Mouse (Mus musculus): ENCODE measurements around the gene Gnb2.
A peak's percentile ranks its signal among the peaks of the same experiment; 100 is the strongest.

The Gnb2 gene

GRCm38 (mm10) chr5:137519691-137520550, 13.4 kb downstream of the Gnb2 start:
- no peak for DNase-seq (ENCODE audit: low spot score)

- DNase-seq (ENCODE audit: low spot score) = peak; percentile 53
Observed at GRCm38 (mm10) chr5:137518436-137518835, 14.9 kb downstream of the Gnb2 start, which contains the start of gene Gigyf1. Gene Gigyf1 (plus strand): TSS chr5:137518548.

GRCm38 (mm10) chr5:137514811-137515210, 18.5 kb downstream of the Gnb2 start:
- no peak for DNase-seq (ENCODE audit: low spot score)

- DNase-seq (ENCODE audit: low spot score) = no peak
Observed at GRCm38 (mm10) chr5:137513951-137514721, 19.2 kb downstream of the Gnb2 start.

GRCm38 (mm10) chr5:137512847-137513794, 20.2 kb downstream of the Gnb2 start:
- DNase-seq (ENCODE audit: low spot score) = peak; percentile 79

- DNase-seq (ENCODE audit: low spot score) = no peak
Observed at GRCm38 (mm10) chr5:137511706-137512105, 21.6 kb downstream of the Gnb2 start.

GRCm38 (mm10) chr5:137510573-137511390, 22.5 kb downstream of the Gnb2 start:
- DNase-seq (ENCODE audit: low spot score) = no peak

GRCm38 (mm10) chr5:137510014-137510501, 23.3 kb downstream of the Gnb2 start:
- DNase-seq (ENCODE audit: low spot score) = peak; percentile 85

- DNase-seq (ENCODE audit: low spot score) = no peak
Observed at GRCm38 (mm10) chr5:137504041-137504440, 29.3 kb downstream of the Gnb2 start.

- DNase-seq (ENCODE audit: low spot score) = peak; percentile 94
Observed at GRCm38 (mm10) chr5:137502667-137503110, 30.6 kb downstream of the Gnb2 start.

GRCm38 (mm10) chr5:137501709-137502666, 31.3 kb downstream of the Gnb2 start, which contains the start of gene Pop7:
Gene Pop7 (minus strand): TSS chr5:137502518.
- peak; percentile 100 for DNase-seq (ENCODE audit: low spot score)

- DNase-seq (ENCODE audit: low spot score) = no peak
Observed at GRCm38 (mm10) chr5:137500186-137500585, 33.1 kb downstream of the Gnb2 start.

GRCm38 (mm10) chr5:137493831-137494230, 39.5 kb downstream of the Gnb2 start:
- no peak for DNase-seq (ENCODE audit: low spot score)

GRCm38 (mm10) chr5:137491559-137491958, 41.8 kb downstream of the Gnb2 start:
- no peak for DNase-seq (ENCODE audit: low spot score)

GRCm38 (mm10) chr5:137487616-137488015, 45.7 kb downstream of the Gnb2 start:
- peak; percentile 45 for DNase-seq (ENCODE audit: low spot score)

- no peak for DNase-seq (ENCODE audit: low spot score)
Observed at GRCm38 (mm10) chr5:137485851-137486155, 47.5 kb downstream of the Gnb2 start.

- DNase-seq (ENCODE audit: low spot score) = peak; percentile 61
Observed at GRCm38 (mm10) chr5:137485071-137485850, 48.0 kb downstream of the Gnb2 start.

- peak; percentile 90 for DNase-seq (ENCODE audit: low spot score)
Observed at GRCm38 (mm10) chr5:137481897-137482296, 51.4 kb downstream of the Gnb2 start.

GRCm38 (mm10) chr5:137481138-137481537, 52.2 kb downstream of the Gnb2 start:
- DNase-seq (ENCODE audit: low spot score) = peak; percentile 91

Data from embryo, embryonic 10 days (tissue).